Mouse (Mus musculus) cerebellum, adult 9-10 months (tissue): ENCODE measurements around the gene Ptger4.

Experiments used
- DNase-seq: peaks from one replicate; pipeline ENCODE4 v3.0.0; 2022

The Ptger4 gene

GRCm38 (mm10) chr15:5157386-5157785 is 86.6 kb downstream of the Ptger4 start:
- no peak for DNase-seq
